Mouse (Mus musculus): ENCODE measurements around the gene Efna4.

The Efna4 gene

DNA sequence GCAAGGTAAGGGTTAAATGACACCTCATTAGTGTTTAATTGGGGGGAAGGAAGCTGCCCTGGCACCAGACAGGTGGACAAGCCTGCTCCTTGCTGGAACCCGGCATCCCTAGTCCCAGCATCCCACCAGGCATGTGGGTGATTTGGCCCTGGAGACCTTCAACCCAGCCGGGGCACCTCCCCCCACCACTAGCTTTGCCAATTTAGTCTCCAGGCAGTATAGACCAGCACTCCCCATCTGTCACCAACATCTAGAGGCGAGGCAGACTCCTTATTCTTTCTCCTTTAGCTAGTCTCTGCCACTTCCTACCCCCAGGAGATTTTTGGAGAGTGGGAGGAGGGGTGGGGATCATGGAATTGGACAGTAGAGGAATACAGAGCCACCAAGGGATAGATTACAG, 7.5 kb downstream of the Efna4 start:
- no peak for DNase-seq (ENCODE audit: low spot score)

DNA sequence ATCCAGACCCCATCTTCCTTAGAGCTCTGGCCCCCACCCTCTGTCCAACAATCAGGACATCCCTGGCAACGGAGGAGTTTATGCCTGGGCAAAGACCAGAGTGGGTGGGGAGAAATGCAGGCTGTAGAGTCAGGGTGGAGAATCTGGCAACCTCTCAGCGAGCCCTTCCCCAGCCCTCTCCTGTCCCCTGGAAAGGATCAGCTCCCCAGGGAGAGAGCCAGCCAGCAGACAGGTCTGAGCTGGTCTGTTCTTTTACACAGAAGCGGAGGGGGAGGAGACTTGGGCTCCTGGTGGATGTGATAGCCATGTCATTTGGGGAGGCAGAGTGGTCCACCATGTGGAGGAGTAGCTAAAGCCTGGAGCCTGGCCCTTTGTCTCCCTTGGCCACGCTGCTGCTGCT, 9.2 kb downstream of the Efna4 start:
- no peak for DNase-seq (ENCODE audit: low spot score)

DNA sequence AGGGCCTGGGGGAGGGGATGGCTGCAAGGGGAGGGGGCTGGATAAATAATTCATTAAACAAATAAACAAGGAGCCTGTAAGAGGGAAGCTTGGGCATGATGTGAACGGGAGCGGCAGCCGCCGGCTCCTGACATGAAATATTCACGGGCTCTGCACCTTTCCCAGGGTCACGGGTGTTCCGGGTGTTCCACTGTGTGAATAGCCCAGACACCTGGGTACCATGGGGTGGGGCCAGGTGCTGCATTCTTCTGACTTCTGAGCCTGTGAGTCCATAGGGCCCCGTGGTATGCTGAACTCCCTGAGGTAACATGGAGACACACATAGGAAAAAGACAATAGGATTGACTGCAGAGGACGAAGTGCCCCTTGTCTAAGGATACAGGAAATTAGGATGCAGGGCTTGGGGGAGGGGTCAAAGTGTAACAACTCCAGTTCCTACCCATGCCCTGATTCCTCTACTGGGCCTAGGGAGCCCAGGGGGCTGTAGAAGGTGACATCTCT, 10.4 kb downstream of the Efna4 start:
- DNase-seq (ENCODE audit: low spot score) = no peak

DNA sequence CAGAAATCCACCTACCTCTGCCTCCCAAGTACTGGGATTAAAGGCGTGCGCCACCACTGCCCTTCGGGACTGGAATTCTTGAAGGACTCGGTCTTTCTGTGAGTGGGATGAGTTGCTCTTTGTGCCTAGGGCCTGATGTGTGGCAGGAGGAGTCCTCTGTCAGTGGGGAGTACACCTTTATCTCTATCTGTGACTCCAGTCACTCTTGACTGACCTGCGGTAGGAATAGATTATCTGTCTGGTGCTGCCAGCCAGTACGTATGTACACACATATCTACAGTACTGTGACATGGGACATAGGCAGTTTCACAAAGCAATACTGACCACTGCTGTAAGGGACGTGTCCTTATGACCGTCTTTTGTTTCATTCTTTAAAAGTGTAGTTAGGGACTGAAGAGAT, 11.9 kb downstream of the Efna4 start:
- no peak for DNase-seq (ENCODE audit: low spot score)

DNA sequence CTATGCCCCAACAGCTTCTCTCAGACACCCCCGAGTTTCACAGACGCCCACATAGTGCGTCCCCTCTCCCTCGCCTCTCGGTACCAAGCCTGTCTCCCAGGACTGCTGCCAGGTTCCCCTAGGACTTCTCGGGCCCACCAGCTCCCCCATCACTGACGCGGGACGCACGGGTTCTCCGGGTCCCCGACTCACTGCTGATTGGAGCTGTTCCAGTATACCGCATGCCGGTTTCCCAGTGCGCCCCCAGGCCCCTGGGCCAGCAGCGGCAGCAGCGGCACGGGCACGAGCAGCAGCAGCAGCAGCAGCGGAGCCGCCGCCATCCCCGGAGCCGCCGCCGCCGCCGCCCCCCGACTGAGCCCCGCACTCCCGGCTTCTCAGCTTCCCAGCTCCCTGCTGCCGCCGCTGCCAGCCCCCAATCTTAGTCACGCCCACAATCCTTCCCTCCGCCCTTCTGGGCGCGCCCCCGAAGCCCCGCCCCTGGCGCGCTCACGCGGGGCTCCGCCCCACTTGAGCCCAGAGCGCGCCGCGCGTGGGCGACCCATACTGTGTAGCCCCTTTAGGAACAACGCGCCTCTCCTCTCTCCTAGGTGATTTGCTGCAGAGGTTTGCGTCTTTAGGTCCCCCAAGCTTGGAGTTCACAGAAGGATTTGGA, 15.2 kb downstream of the Efna4 start, which contains the start of gene Efna3:
Gene Efna3, minus strand, starts transcription at position 452 of the 652 bp plus-strand sequence.
- peak; percentile 87 for DNase-seq (ENCODE audit: low spot score)

DNA sequence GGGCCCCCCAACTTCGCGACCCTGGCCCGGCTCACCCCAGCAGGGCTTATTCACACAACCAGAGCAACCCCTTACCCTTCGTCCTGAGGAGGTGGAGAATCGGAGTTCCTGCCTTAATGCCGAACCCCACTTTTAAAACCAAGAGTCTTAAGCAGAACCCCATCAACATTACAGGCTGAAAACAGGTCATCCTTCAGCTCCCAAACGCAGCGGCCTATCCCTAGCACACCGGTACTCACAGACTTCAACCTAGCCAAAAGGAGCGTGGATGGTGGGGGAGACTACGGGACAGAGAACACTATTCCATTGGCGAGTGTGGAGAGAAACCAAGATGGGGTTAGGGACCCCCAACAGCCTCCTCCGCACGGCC, 15.7 kb downstream of the Efna4 start:
- DNase-seq (ENCODE audit: low spot score) = no peak

DNA sequence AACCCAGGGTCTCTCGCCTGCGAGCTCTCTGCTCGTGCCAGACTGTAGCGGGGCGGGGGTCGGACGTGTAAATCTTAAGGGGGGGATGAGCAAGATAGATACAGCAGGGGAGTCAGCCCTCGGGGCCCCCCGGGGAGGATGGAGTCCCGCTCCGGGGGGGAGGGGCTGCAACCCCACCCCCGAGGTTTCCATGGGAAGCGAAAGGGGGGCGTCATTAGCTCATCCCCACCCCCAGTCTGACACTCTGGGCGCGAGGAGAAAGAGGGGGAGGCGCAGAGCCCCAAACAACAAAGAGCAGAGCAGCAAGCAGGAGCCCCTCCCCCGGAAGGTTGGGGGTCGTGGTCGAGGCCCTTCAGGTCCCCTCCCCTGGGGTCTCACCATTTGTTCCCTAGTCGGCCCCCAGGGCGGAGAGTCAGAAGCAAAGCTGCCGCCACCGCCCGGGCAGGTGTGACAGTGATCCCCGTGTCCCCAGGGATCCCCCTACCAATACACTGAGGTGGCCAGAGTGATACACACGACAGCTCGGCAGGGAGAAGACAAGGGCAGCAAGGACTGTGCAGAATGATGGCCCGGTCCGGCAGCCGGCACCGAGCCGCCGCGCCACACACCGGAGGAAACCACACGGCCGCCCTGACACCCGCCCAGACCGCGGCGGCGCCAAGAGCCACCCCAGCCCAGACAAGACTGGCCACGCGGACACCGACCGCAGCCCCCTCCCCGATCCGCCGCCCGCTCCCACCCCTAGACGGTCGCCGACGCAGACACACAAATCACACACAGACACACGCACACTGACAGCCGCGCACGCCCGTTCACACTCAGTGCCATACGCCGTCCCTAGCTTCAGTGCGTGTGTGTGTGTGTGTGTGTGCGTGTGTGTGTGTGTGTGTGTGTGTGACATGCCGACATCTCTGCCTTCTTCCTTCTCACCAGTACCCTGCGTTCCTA, 16.4 kb downstream of the Efna4 start:
- DNase-seq (ENCODE audit: low spot score) = peak; percentile 52

DNA sequence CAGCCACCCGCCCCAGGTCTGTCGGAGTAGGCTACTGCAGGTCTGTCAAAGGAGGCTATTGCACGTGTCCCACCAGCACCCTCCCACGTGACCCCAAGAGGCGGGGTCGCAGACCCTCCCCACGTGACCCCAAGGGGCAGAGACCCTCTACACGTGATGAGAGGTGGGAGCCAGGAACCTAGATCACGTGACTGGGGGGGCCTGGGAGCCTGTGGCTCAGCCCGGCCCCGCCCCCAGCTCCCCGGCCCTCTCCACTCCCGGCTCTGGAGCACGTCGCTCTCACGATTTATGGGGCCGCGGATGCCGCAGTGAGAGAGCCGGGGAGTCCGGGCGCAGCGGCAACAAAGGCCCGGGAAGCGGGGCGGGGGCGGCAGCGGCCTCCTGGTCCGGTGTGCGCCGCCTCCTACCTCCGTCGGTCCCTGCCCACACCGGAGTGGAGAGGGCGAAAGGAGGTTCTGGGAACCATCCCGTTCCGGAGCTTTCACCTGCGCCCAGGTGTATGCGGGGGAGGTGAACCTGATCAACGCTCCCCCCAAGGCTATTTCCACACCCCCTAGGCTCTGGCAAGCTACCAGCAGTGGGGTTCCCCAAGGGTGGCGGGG, 17.1 kb downstream of the Efna4 start:
- no peak for DNase-seq (ENCODE audit: low spot score)

DNA sequence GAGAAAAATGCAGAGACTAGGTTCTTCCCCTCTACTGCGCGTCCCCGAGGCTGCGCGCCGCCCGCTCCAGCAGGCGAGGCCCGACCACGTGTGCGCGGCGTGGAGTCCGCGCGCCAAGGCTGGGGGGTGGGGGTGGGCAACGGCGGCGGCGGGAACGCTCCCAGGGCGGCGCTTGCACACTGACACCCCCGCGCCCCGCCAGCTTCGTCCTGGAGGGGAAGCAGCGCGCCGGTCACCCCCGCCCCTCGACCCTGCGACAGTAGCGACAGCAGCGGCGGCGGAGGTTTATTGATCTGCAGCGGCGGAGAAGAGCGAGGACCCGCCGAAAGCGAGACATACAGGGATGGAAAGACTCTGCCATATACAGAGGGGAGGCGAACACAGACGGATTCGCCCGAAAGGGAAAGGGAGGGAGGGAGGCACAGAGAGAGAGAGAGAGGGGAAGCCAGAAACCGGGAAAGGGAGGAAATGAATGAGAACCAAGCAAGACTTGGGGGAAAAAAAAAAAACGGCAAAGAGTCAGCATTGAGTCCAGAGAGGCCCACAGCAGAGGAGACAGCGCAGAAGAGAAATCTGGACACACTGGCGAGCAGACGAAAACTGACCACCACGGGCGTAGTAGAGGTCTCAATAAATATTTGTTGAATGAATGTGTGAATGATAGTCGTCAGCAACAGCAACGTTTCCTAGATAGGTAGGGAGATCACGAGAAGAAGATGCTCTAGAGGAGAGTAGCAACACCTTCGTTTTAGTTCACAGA, 18.1 kb downstream of the Efna4 start:
- no peak for DNase-seq (ENCODE audit: low spot score)

DNA sequence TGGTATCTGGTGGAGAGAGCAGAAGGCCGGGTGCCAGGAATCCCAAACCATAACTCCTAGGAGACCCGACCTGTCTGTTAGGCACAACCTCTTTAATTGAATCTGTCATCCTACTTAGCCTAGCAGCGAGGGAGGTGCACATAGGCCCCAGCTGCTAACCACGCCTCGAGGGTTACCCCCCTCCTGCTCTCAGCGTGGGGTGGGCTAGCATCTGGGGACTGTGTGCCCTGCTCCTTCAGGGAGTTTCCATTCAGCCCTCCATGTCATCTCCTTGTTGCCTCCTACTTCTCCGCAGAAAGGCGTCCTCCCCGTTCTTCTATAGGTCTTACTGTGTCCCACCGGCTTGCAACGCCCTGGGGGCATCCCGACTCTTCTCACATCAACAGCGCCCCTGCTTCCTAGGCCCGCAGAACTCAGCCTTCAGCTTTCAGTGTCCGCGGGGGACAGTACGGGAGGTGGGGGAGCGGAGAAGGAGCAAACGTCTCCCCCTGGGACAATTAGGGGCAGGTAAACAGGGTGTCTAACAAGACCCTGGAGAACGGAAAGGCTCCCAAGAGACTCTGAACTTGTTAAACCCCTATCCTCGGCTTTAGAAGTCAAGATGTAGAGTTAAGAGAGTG, 18.7 kb downstream of the Efna4 start:
- DNase-seq (ENCODE audit: low spot score) = no peak

DNA sequence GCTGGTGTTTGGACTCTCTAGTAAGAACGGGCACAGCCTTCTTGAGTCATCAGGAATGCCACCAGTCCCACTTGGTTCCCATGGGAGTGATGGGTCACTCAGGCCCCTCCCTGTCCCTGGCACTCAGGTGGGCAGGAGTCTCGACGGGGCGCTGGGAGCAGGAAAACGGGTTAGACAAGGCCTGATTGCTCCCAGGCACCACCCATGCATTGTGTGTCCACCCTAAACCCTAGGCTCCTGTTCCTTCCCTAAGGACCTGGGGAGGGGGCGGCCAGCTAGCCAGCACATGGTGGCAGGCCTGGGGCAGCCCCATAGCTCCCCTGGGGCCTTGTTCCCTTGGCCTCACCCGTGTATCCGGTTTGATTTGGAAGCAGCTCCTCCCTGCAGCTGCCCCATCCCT, 19.5 kb downstream of the Efna4 start:
- no peak for DNase-seq (ENCODE audit: low spot score)

DNA sequence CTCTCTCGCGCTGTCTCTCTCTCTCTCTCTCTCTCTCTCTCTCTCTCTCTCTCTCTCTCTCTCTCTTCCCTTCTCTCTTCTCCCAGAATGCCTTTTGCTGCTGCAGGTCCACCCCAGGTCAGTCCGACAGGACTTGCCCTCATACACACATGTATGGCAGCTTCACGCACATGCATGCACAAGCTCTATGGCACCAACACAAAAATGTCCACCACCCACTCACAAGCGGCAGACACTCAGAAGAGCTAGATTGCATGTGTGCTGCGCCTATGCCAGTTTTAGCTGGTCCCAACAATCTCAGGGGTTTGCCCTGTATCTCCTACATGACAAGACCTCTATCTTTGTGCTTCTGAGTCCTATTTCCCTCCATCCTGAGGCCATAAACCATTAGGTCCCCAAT, 20.6 kb downstream of the Efna4 start:
- no peak for DNase-seq (ENCODE audit: low spot score)

DNA sequence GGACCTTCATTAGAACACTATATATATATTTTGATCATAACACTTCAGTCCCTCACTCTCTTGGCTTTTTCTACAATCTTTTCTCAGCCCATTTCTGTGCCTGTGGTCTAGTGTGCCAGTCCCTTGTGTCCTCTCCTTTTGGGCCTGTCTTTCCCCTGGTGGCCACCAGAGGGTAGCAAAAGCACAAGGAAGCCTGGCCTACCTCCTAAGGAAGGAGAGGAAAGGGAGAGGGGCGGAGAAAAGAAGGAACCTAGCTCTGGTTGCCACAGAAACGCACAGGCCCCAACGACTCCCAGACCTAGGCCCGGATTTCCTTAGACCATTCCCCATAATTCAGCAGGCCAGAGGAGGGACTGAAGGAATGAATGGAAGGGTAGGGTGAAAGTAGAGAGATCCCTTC, 21.0 kb downstream of the Efna4 start:
- peak; percentile 91 for DNase-seq (ENCODE audit: low spot score)

DNA sequence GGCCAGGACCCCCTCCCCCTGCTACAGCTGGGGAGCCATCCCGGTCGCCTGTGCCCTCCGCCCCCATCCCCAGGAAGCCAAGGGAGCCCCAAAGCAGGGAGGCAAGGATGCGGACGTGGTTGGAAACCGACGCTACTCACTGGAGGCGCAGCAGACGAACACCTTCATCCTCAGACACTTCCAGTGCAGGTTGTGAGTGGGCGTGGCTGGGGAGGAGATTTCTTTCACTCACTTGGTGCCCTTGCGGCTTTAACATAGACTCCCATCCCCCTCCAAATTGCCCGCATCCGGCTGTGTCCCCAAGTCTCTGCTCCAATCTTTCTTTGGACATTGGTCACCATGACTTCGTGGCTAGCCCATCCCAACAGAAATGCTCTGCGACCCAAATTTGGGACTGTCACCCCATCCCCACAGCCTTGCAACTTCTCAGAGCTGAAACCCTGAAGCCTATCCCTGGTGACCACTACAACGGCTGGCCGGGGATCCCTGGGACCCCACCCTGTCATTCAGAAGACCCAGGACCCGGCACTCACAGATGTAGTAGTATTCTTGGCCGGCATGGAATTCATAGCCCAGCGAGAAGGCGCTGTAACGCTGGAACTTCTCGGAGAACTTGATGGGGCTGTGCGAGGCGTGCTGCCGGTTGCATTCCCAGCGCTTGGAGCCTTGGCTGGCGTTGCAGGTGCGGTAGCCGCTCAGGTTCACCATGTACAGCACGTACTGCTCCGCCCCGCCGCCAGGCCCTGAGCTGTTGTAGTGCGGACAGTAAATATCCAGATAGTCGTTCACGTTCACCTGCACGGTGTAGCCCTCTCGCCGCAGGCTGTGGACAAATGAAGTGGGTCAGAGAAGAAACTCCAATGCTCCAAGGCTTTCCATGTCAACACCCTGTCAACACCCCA, 21.6 kb downstream of the Efna4 start:
- DNase-seq (ENCODE audit: low spot score) = no peak

DNA sequence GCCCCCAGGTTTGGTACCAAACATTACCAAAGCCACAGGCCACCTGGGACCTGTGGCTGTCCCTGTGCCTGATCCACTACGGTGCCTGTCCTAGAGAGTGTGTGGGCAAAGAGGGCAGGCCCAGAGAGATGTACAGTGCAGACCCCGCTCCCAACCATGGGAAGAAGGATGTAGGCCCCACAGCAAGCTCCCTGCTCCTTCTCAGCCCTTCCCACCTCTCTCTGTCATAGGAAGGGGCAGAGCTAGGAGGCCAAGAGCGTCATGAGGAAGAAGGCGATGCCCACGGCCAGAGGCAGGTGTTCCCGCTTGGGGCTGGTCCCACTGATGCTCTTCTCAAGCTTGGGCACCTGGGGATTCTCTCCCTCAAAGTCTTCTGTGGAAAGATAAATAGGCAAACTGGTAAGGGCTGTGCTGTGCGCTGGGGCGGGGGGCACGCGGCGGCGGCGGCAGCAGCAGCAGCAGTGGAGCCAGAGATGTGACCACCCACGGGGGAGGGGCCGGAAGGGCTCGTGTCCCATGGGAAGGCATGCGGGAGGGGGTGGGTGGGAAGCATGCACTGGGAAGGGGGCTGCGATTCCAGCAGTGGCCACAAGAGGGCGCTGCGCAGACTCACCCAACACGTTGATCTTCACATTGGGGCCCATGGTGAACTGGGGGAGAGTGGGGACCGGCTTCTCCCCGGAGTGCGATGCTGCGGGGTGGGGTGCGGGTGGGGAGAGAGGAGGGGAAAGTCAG, 22.5 kb downstream of the Efna4 start:
- peak; percentile 86 for DNase-seq (ENCODE audit: low spot score)

DNA sequence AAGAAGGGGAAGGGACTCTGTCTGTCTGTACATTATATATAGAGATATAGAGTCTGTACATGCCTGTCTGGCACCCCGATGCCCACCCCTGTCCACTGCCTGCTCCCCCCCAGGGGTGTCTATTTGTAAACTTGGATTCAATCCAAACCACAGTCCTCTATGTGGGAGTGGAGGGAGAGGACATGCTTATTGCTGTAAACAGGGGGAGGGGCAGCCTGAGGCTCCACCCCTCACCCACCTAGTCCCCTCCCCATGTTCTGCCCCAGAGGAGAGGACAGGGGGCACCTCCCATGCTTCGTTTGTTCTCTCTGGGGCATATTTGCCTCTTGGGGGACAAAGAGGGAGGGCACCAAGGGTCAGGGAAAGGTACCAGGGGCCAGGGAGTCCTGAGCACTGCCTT, 23.0 kb downstream of the Efna4 start:
- DNase-seq (ENCODE audit: low spot score) = no peak

DNA sequence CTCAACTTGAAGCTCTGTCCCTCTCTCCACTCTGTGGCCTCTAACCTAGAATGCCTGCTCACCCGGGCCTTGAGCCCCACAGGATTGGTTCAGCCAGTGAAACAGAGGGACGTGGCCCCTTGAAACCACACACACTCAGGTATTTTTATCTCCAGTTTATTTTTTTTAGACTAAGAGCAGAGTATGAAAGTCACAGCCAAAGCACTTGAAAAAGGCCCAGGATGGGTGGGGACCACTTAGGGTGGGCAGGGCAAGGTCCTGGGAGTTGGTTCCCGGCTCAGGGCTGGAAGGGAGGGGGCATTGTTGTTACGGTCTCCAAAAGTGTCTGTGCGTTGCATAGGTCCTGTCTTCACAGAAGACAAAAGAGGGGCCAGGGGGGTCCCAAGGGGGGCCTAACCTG, 23.5 kb downstream of the Efna4 start:
- DNase-seq (ENCODE audit: low spot score) = no peak

DNA sequence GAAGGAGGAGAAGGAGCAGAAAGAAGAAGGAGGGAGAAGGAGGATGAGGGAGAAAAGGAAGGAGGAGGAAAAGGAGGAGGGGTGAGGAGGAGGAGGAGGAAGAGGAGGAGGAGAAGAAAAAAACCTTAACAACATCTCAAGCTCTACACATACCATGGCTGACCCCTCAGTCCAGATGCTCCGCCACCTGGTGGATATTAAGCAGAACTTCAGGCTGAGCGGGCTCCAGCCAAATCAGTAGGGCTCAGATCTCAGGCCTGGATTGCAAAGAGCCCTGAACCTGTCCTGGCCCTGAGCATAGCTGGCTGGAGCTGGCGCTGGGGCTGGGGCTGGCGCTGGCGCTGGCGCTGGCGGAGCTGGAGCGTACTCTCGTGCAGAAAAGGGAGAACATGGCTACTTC, 29.7 kb downstream of the Efna4 start:
- DNase-seq (ENCODE audit: low spot score) = peak; percentile 66

DNA sequence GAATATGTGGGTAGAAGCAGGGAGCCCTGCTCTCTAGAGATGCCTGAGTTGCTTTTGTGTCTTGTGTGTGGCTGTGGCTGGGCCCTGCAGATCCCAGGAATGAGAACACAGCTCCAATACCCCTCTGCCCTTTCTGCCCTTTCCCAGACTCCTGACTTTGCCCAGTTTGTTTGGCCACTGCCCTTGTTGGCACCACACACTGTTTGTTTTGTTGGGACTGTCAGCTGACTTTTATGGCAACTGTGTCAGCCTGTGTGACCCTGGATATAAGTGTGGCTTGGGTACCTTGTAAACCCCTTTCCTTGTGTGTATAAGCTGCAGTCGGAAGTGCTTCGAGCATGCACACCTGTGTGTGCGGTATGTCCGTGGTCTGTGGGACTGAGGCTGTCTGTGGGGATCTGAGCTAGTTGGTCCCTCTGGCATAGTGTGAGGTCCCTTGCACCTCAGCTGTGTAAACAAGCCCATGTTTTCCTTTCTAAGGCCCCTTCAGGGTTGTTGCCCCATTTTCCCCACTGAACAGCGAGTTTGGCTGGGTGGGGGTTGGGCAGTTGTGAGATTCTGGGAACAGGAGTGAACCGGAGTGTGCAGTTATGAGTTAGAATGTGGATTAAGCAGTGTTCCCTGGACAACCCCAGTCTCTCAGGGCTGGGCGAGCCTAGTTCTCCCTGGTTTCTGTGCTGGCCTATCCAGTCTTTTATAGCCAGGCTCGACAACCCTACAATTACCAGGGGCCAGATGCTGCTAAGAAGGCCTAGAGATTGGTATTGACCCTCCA, 32.1 kb downstream of the Efna4 start:
- no peak for DNase-seq (ENCODE audit: low spot score)

All from layer of hippocampus, adult 11-12 months (tissue).